Mouse (Mus musculus) C2C12 (cell line): Measurements from ENCODE around the gene Pabpn1.

Experiments used
- CTCF ChIP-seq: IDR thresholded peaks from one replicate; pipeline ENCODE4 v1.5.1; 2011; ENCODE audit not compliant: control insufficient read depth, insufficient read depth, insufficient read length
- MAX ChIP-seq: IDR thresholded peaks from one replicate; pipeline ENCODE4 v1.6.1; 2011; ENCODE audit warnings: mild to moderate bottlenecking, control low read depth
- USF1 ChIP-seq: IDR thresholded peaks from one replicate; pipeline ENCODE4 v1.6.1; 2011; ENCODE audit warnings: low read depth, mild to moderate bottlenecking, control low read depth, moderate library complexity

- TF ChIP-seq CTCF (no peak), USF1 (no peak), MAX (no peak)
Observed at GRCm38 (mm10) chr14:54877048-54877715, 15.1 kb upstream of the Pabpn1 start, which contains the start of gene Ppp1r3e.
